Comparison of ENCODE assay signal across 9 mouse cellular contexts in the genomic region with DNA sequence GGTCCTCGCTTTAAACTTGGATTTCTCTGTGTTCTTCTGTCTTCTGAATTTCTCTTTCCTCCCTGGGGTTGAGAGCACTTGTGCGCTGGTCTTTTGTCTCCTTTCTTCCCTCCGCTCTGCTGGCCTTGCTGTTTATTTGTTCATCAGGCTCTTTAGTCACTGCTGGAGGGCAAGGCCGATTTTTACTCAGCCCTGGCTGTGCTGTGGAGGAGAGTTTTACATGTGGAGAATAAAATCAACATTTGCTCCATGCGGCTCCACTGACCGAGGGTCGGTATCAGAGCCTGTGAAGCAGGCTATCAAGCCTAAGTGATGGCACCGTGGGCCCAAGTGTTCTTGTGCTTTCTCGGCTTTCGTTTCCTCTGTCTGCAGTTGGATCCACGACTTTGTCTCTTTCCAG. TPM values are rescaled to one million over a fixed set of nuclear protein-coding genes. Genes with fewer than 3 reads are reported as not detected.
DNase-seq lines count a peak whose midpoint lies in the region; ATAC-seq and TF ChIP-seq lines count a peak whose summit lies in the region.
"Had no signal": no experiment of that assay in that cellular context is flagged by ENCODE, and none has a peak within 500 bp of the region (broad histone marks: within the 10 kb centered on the region; RNA-seq: fewer than 3 reads in every experiment).

No protein-coding gene starts in this region.

- no peaks in the 10 kb centered on the region for H3K36me3 ChIP-seq in midbrain, embryonic 15.5 days (replicated peaks)
- no peaks in the 10 kb centered on the region for H3K36me3 ChIP-seq in liver, embryonic 12.5 days

- peak overlapping the region; percentile 40; the same call in 1 of the 2 replicates for H3K9ac ChIP-seq in midbrain, embryonic 15.5 days
- no peak overlapping the region for H3K9ac ChIP-seq in liver, embryonic 12.5 days

- H3K27ac ChIP-seq in layer of hippocampus, adult 2 months: peak overlapping the region; percentile 79
- peak overlapping the region; percentile 78 for H3K27ac ChIP-seq in midbrain, embryonic 15.5 days
- no peak overlapping the region for H3K27ac ChIP-seq in liver, embryonic 12.5 days

- peak overlapping the region; percentile 30 for H3K4me3 ChIP-seq in layer of hippocampus, adult 2 months
- peak overlapping the region; percentile 16; the same call in 1 of the 2 replicates for H3K4me3 ChIP-seq in midbrain, embryonic 15.5 days
- H3K4me3 ChIP-seq in liver, embryonic 12.5 days: no peak overlapping the region

- no peaks in the 10 kb centered on the region for H3K9me3 ChIP-seq in midbrain, embryonic 15.5 days
- H3K9me3 ChIP-seq in liver, embryonic 12.5 days (replicated peaks): no peaks in the 10 kb centered on the region

- peak overlapping the region; percentile 37 for H3K4me2 ChIP-seq in midbrain, embryonic 15.5 days
- no peak overlapping the region for H3K4me2 ChIP-seq in liver, embryonic 12.5 days

- ATAC-seq in midbrain, embryonic 15.5 days (replicated peaks): peak; percentile 66
- ATAC-seq in liver, embryonic 12.5 days: no peak

- peaks cover 24% of the 10 kb centered on the region for H3K4me1 ChIP-seq in midbrain, embryonic 15.5 days
- 0 out of 2 replicates have a peak, but pooled peaks cover 5% of the 10 kb centered on the region for H3K4me1 ChIP-seq in liver, embryonic 12.5 days

- no peak for DNase-seq in layer of hippocampus, adult 2 months (ENCODE audit: low spot score in 2 of 2)
- DNase-seq in layer of hippocampus, postnatal 25 days (ENCODE audit: extremely low spot score in 1 of 2, low spot score in 1 of 2): no peak
- peak; percentile 19 to 40 for DNase-seq in cerebellum, postnatal 14 days
- DNase-seq in forelimb bud, embryonic 11.5 days (ENCODE audit: low read depth, low spot score): peak; percentile 9
- no peak for DNase-seq in frontal cortex, postnatal 14 days (ENCODE audit: low spot score in 2 of 2)
- no peak for DNase-seq in gastrocnemius, postnatal 10 days
- DNase-seq: heart, postnatal 10 days had no signal

- no peak for TF ChIP-seq CTCF in layer of hippocampus, adult 2 months (conservative IDR thresholded peaks at IDR 0.05)

- H3K27me3 ChIP-seq in midbrain, embryonic 15.5 days (replicated peaks): no peaks in the 10 kb centered on the region
- no peaks in the 10 kb centered on the region for H3K27me3 ChIP-seq in liver, embryonic 12.5 days (replicated peaks)

- 21% methylated on average over 11 of the region's 11 CpGs for WGBS in midbrain, embryonic 15.5 days
- WGBS in liver, embryonic 12.5 days (ENCODE audit: insufficient replicate concordance): 69% methylated on average over 11 of the region's 11 CpGs

RNA-seq across cellular contexts. Expression of gene Vps50, which starts 13.4 kb away (rescaled TPM):
- total RNA-seq in layer of hippocampus, adult 2 months (2021): 10 to 100 TPM; 52.1 to 54.2 TPM
- 10 to 100 TPM; 50.5 to 51.2 TPM for total RNA-seq in layer of hippocampus, postnatal 25 days (2021)
- 50.7 and 54.5 TPM in 2 replicates for polyA plus RNA-seq in midbrain, embryonic 15.5 days (2015; fragmentation: Nextera tagmentation; extraction: Ambion mirVana)
- polyA plus RNA-seq in liver, embryonic 12.5 days (2016; fragmentation: Nextera tagmentation; extraction: Ambion mirVana): 17.3 and 17.6 TPM in 2 replicates
- total RNA-seq in gastrocnemius, postnatal 10 days (2021): 10 to 100 TPM; 15.9 to 17.3 TPM

RNA-seq across cellular contexts. Expression of gene Hepacam2, which starts 13.5 kb away (rescaled TPM):
- under 1 TPM; 0.31 to 0.44 TPM for total RNA-seq in layer of hippocampus, adult 2 months (2021)
- total RNA-seq in layer of hippocampus, postnatal 25 days (2021): under 1 TPM; 0.34 to 0.61 TPM
- polyA plus RNA-seq in midbrain, embryonic 15.5 days (2015; fragmentation: Nextera tagmentation; extraction: Ambion mirVana): 2.1 and 2.4 TPM in 2 replicates
- 0.05 TPM in 1 of 2 replicates, not detected in the other for polyA plus RNA-seq in liver, embryonic 12.5 days (2016; fragmentation: Nextera tagmentation; extraction: Ambion mirVana)
- not detected for total RNA-seq in gastrocnemius, postnatal 10 days (2021)

Comparison
In these comparisons a context has a peak if more than half of its experiments do, and no peak if none do; other contexts are left out.
1. DNase-seq: peak in cerebellum, postnatal 14 days (2 of 2) and forelimb bud, embryonic 11.5 days (single experiment); none in layer of hippocampus, adult 2 months (0 of 2), layer of hippocampus, postnatal 25 days (0 of 2), frontal cortex, postnatal 14 days (0 of 2) and gastrocnemius, postnatal 10 days (single experiment).